Mouse (Mus musculus) adrenal gland, adult 18-20 months (tissue): Measurements from ENCODE around the gene Fbxw10. TPM values are rescaled to one million over a fixed set of nuclear protein-coding genes. Genes with fewer than 3 reads are reported as not detected.

Experiments
- DNase-seq, 2 experiments: peaks; one replicate each; pipeline ENCODE4 v3.0.0; 2021 to 2022; ENCODE audit warnings: low spot score in 2 of 2
- total RNA-seq, 2 experiments: library from RNA; stranded (reverse); gene quantifications; 1 replicate in 1 of 2; 2 replicates in 1 of 2; pipeline ENCODE4 v1.2.3; 2021

Fbxw10 gene
- total RNA-seq, 2 experiments from 2014 or later = 0.76 to 1.4 TPM

GRCm38 (mm10) chr11:62831906-62832305 lies 15.0 kb upstream of the Fbxw10 start:
- DNase-seq = no peak

- DNase-seq = no peak
Observed at GRCm38 (mm10) chr11:62844562-62844961, 2.3 kb upstream of the Fbxw10 start.

- no peak for DNase-seq
Observed at GRCm38 (mm10) chr11:62845730-62846129, 1.1 kb upstream of the Fbxw10 start.

GRCm38 (mm10) chr11:62847655-62848191 lies 854 bp downstream of the Fbxw10 start:
- DNase-seq = no peak

GRCm38 (mm10) chr11:62848301-62848700 lies 1.4 kb downstream of the Fbxw10 start:
- DNase-seq = no peak

GRCm38 (mm10) chr11:62851199-62851598 lies 4.3 kb downstream of the Fbxw10 start:
- no peak for DNase-seq

GRCm38 (mm10) chr11:62853334-62853733 lies 6.5 kb downstream of the Fbxw10 start:
- no peak for DNase-seq

- DNase-seq = no peak
Observed at GRCm38 (mm10) chr11:62865562-62865961, 18.7 kb downstream of the Fbxw10 start.

- DNase-seq = no peak
Observed at GRCm38 (mm10) chr11:62866685-62867084, 19.8 kb downstream of the Fbxw10 start.

- no peak for DNase-seq
Observed at GRCm38 (mm10) chr11:62869201-62869600, 22.3 kb downstream of the Fbxw10 start.

- no peak for DNase-seq
Observed at GRCm38 (mm10) chr11:62869715-62870371, 23.0 kb downstream of the Fbxw10 start.

- DNase-seq = peak in 1 of 2 experiments; percentile 27
Observed at GRCm38 (mm10) chr11:62873479-62873878, 26.6 kb downstream of the Fbxw10 start.

GRCm38 (mm10) chr11:62875696-62876095 lies 28.8 kb downstream of the Fbxw10 start:
- no peak for DNase-seq

- DNase-seq = no peak
Observed at GRCm38 (mm10) chr11:62876445-62876844, 29.6 kb downstream of the Fbxw10 start.

GRCm38 (mm10) chr11:62877391-62877790 lies 30.5 kb downstream of the Fbxw10 start:
- no peak for DNase-seq

- DNase-seq = no peak
Observed at GRCm38 (mm10) chr11:62878728-62879127, 31.9 kb downstream of the Fbxw10 start.

GRCm38 (mm10) chr11:62879220-62880048 lies 32.6 kb downstream of the Fbxw10 start, which contains the start of gene Tvp23b:
Gene Tvp23b (plus strand): TSS chr11:62879455.
- DNase-seq = peak; percentile 95 to 98

- DNase-seq = no peak
Observed at GRCm38 (mm10) chr11:62883407-62883806, 36.5 kb downstream of the Fbxw10 start.

- no peak for DNase-seq
Observed at GRCm38 (mm10) chr11:62885323-62885722, 38.5 kb downstream of the Fbxw10 start.

- no peak for DNase-seq
Observed at GRCm38 (mm10) chr11:62890796-62891195, 43.9 kb downstream of the Fbxw10 start.

- no peak for DNase-seq
Observed at GRCm38 (mm10) chr11:62891763-62892162, 44.9 kb downstream of the Fbxw10 start.
